ENCODE assay signal across 8 mouse cellular contexts in genomic region chr12:118529428-118530361, GRCm38 (mm10).
DNase-seq lines count a peak whose midpoint lies in the region; ATAC-seq and TF ChIP-seq lines count a peak whose summit lies in the region.

No protein-coding gene starts in this region.

- H3K4me2 ChIP-seq in heart, embryonic 12.5 days: peak overlapping the region; percentile 74
- peak overlapping the region; percentile 51 for H3K4me2 ChIP-seq in forebrain, postnatal 0 days (ENCODE audit: low read depth)
- peak overlapping the region; percentile 44 for H3K4me2 ChIP-seq in kidney, postnatal 0 days (ENCODE audit: low read length)
- peak overlapping the region; percentile 28 for H3K4me2 ChIP-seq in neural tube, embryonic 11.5 days (ENCODE audit: low read depth)

- H3K9ac ChIP-seq in heart, embryonic 12.5 days: no peak overlapping the region
- H3K9ac ChIP-seq in heart, adult 2 months (ENCODE audit: low read depth, low read length): no peak overlapping the region
- H3K9ac ChIP-seq in forebrain, postnatal 0 days: peak overlapping the region; percentile 37
- no peak overlapping the region for H3K9ac ChIP-seq in kidney, postnatal 0 days (ENCODE audit: low read depth, low read length)
- H3K9ac ChIP-seq in neural tube, embryonic 11.5 days (ENCODE audit: low read length): no peak overlapping the region

- no peaks in the 10 kb centered on the region for H3K36me3 ChIP-seq in heart, embryonic 12.5 days
- H3K36me3 ChIP-seq in heart, adult 2 months (ENCODE audit: control insufficient read depth, insufficient read depth, low read length): no peaks in the 10 kb centered on the region
- H3K36me3 ChIP-seq in forebrain, postnatal 0 days (ENCODE audit: insufficient read depth): no peaks in the 10 kb centered on the region
- H3K36me3 ChIP-seq in kidney, postnatal 0 days (ENCODE audit: insufficient read depth, low read length): no peaks in the 10 kb centered on the region
- H3K36me3 ChIP-seq in neural tube, embryonic 11.5 days (ENCODE audit: control insufficient read depth, insufficient read depth, low read length): no peaks in the 10 kb centered on the region

- peak overlapping the region; percentile 39 for H3K4me3 ChIP-seq in heart, embryonic 12.5 days
- H3K4me3 ChIP-seq in heart, adult 2 months: no peak overlapping the region
- peak overlapping the region; percentile 31 for H3K4me3 ChIP-seq in forebrain, postnatal 0 days (ENCODE audit: low read depth, low read length)
- no peak overlapping the region for H3K4me3 ChIP-seq in kidney, postnatal 0 days (replicated peaks; ENCODE audit: low read depth, low read length)
- no peak overlapping the region for H3K4me3 ChIP-seq in neural tube, embryonic 11.5 days (ENCODE audit: low read depth, low read length)

- no peak for TF ChIP-seq POLR2A in heart, adult 2 months (IDR thresholded peaks at IDR 0.05; ENCODE audit: insufficient read depth, low read depth, low read length)

- H3K79me2 ChIP-seq in heart, adult 2 months (replicated peaks; ENCODE audit: control insufficient read depth, insufficient read depth, low read length): no peaks in the 10 kb centered on the region

- 4% methylated on average over 36 of the region's 36 CpGs for WGBS in heart, embryonic 12.5 days
- WGBS in heart, adult 2 months: 7% methylated on average over 36 of the region's 36 CpGs
- WGBS in forebrain, postnatal 0 days: 10% methylated on average over 36 of the region's 36 CpGs
- WGBS in kidney, postnatal 0 days: 5% methylated on average over 36 of the region's 36 CpGs
- WGBS in neural tube, embryonic 11.5 days: 3% methylated on average over 36 of the region's 36 CpGs

- intact Hi-C loops in heart, adult 2 months (cut with DNase I): no loop called here

- no peak for DNase-seq in heart, adult 2 months
- DNase-seq in forebrain, postnatal 0 days: no peak
- DNase-seq in kidney, postnatal 0 days (ENCODE audit: low spot score): peak; percentile 11
- DNase-seq in neural tube, embryonic 11.5 days (ENCODE audit: low spot score): peak; percentile 45
- DNase-seq in gastrocnemius, postnatal 25 days: no peak
- no peak for DNase-seq in urinary bladder, postnatal 14 days (ENCODE audit: low spot score)

- ATAC-seq in heart, embryonic 12.5 days (ENCODE audit: insufficient number of reproducible peaks, low FRiP score): no peak
- ATAC-seq in forebrain, postnatal 0 days: peak; percentile 12; the same call in 1 of the 2 replicates
- no peak; the same call in 1 of the 2 replicates for ATAC-seq in kidney, postnatal 0 days (replicated peaks; ENCODE audit: low FRiP score, low read depth)
- peak; percentile 35; the same call in 1 of the 2 replicates for ATAC-seq in neural tube, embryonic 11.5 days (ENCODE audit: insufficient read depth, low FRiP score, low TSS enrichment)
- no peak for ATAC-seq in activated CD4-positive, CD25-positive, alpha-beta regulatory T cell, adult 4 months

- H3K9me3 ChIP-seq in heart, embryonic 12.5 days (replicated peaks): no peaks in the 10 kb centered on the region
- H3K9me3 ChIP-seq in forebrain, postnatal 0 days (ENCODE audit: low read length): no peaks in the 10 kb centered on the region
- H3K9me3 ChIP-seq in kidney, postnatal 0 days (replicated peaks; ENCODE audit: low read length): no peaks in the 10 kb centered on the region
- H3K9me3 ChIP-seq in neural tube, embryonic 11.5 days (ENCODE audit: control insufficient read depth, low read length): no peaks in the 10 kb centered on the region

- peaks cover 48% of the 10 kb centered on the region for H3K27me3 ChIP-seq in heart, embryonic 12.5 days (replicated peaks)
- no peaks in the 10 kb centered on the region for H3K27me3 ChIP-seq in heart, adult 2 months (ENCODE audit: control insufficient read depth, insufficient read depth, low read length)
- H3K27me3 ChIP-seq in forebrain, postnatal 0 days (ENCODE audit: insufficient read depth, low read length): peaks cover 26% of the 10 kb centered on the region
- peaks cover 14% of the 10 kb centered on the region for H3K27me3 ChIP-seq in kidney, postnatal 0 days (ENCODE audit: insufficient read depth, low read length)
- peaks cover 36% of the 10 kb centered on the region for H3K27me3 ChIP-seq in neural tube, embryonic 11.5 days (ENCODE audit: control insufficient read depth, insufficient read depth, low read length)

- no peak overlapping the region for H3K27ac ChIP-seq in heart, embryonic 12.5 days (ENCODE audit: poor library complexity, severe bottlenecking)
- no peak overlapping the region for H3K27ac ChIP-seq in heart, adult 2 months
- H3K27ac ChIP-seq in forebrain, postnatal 0 days (ENCODE audit: low read depth, low read length): no peak overlapping the region
- H3K27ac ChIP-seq in kidney, postnatal 0 days: no peak overlapping the region
- H3K27ac ChIP-seq in neural tube, embryonic 11.5 days (ENCODE audit: low read depth, low read length): no peak overlapping the region

- TF ChIP-seq CTCF in heart, adult 2 months (IDR thresholded peaks at IDR 0.05): no peak
- TF ChIP-seq CTCF in forebrain, postnatal 0 days (IDR thresholded peaks at IDR 0.05; ENCODE audit: low read depth): no peak
- TF ChIP-seq CTCF in kidney, postnatal 0 days (IDR thresholded peaks at IDR 0.05; ENCODE audit: low read depth): no peak

- TF ChIP-seq EP300 in heart, adult 2 months (IDR thresholded peaks at IDR 0.05; ENCODE audit: insufficient read depth, low read depth, low read length): no peak

- peaks cover 12% of the 10 kb centered on the region for H3K4me1 ChIP-seq in heart, embryonic 12.5 days (replicated peaks)
- no peaks in the 10 kb centered on the region for H3K4me1 ChIP-seq in heart, adult 2 months (ENCODE audit: control insufficient read depth, insufficient read depth, low read length)
- peaks cover 4% of the 10 kb centered on the region; the same call in 1 of the 2 replicates for H3K4me1 ChIP-seq in forebrain, postnatal 0 days (ENCODE audit: insufficient read depth)
- no peaks in the 10 kb centered on the region for H3K4me1 ChIP-seq in kidney, postnatal 0 days (replicated peaks; ENCODE audit: insufficient read depth, low read length)
- peaks cover 7% of the 10 kb centered on the region for H3K4me1 ChIP-seq in neural tube, embryonic 11.5 days (ENCODE audit: control insufficient read depth, insufficient read depth, low read length)

Comparison
In these comparisons a context has a peak if more than half of its experiments do, and no peak if none do; other contexts are left out.
1. H3K4me3 ChIP-seq: peak in heart, embryonic 12.5 days (single experiment) and forebrain, postnatal 0 days (single experiment); none in heart, adult 2 months (single experiment), kidney, postnatal 0 days (single experiment) and neural tube, embryonic 11.5 days (single experiment).
2. ATAC-seq: peak in forebrain, postnatal 0 days (single experiment) and neural tube, embryonic 11.5 days (single experiment); none in heart, embryonic 12.5 days (single experiment), kidney, postnatal 0 days (single experiment) and activated CD4-positive, CD25-positive, alpha-beta regulatory T cell, adult 4 months (single experiment).
3. DNase-seq: peak in kidney, postnatal 0 days (single experiment) and neural tube, embryonic 11.5 days (single experiment); none in heart, adult 2 months (0 of 2), forebrain, postnatal 0 days (single experiment), gastrocnemius, postnatal 25 days (single experiment) and urinary bladder, postnatal 14 days (single experiment).
4. Peak in every context shown above with its lines, with median percentiles within 50 percentile points of each other: H3K4me2 ChIP-seq.